12 mouse cellular contexts compared by ENCODE assay signal in genomic region chr17:46994641-46995398, GRCm38 (mm10). TPM values are rescaled to one million over a fixed set of nuclear protein-coding genes. Genes with fewer than 3 reads are reported as not detected.
DNase-seq lines count a peak whose midpoint lies in the region; ATAC-seq and TF ChIP-seq lines count a peak whose summit lies in the region.
"Had no signal": no experiment of that assay in that cellular context is flagged by ENCODE, and none has a peak within 500 bp of the region (broad histone marks: within the 10 kb centered on the region; RNA-seq: fewer than 3 reads in every experiment).

No protein-coding gene starts in this region.

- no peaks in the 10 kb centered on the region for H3K9me3 ChIP-seq in liver, embryonic 11.5 days (ENCODE audit: control insufficient read depth, low read length)
- no peaks in the 10 kb centered on the region for H3K9me3 ChIP-seq in stomach, postnatal 0 days (ENCODE audit: control insufficient read depth, low read length)
- H3K9me3 ChIP-seq: forebrain, embryonic 12.5 days had no signal

- H3K79me2 ChIP-seq in heart, adult 2 months (replicated peaks; ENCODE audit: control insufficient read depth, insufficient read depth, low read length), result peaks cover 5% of the 10 kb centered on the region

- H3K4me3 ChIP-seq in liver, embryonic 11.5 days (ENCODE audit: low read depth, low read length), result no peak overlapping the region
- H3K4me3 ChIP-seq in stomach, postnatal 0 days (ENCODE audit: low read depth, low read length), result no peak overlapping the region
- no peak overlapping the region for H3K4me3 ChIP-seq in heart, adult 2 months
- H3K4me3 ChIP-seq: forebrain, embryonic 12.5 days had no signal

- no peak overlapping the region for H3K9ac ChIP-seq in liver, embryonic 11.5 days (ENCODE audit: low read depth, low read length)
- no peak overlapping the region for H3K9ac ChIP-seq in stomach, postnatal 0 days (ENCODE audit: low read length)
- no peak overlapping the region for H3K9ac ChIP-seq in heart, adult 2 months (ENCODE audit: low read depth, low read length)
- H3K9ac ChIP-seq: forebrain, embryonic 12.5 days had no signal

- ATAC-seq in liver, embryonic 11.5 days (replicated peaks; ENCODE audit: low FRiP score), result peak; percentile 65; the same call in 1 of the 2 replicates
- peak; percentile 76 for ATAC-seq in stomach, postnatal 0 days (ENCODE audit: low FRiP score, low TSS enrichment)

- no peaks in the 10 kb centered on the region; the same call in 1 of the 2 replicates for H3K4me1 ChIP-seq in liver, embryonic 11.5 days (replicated peaks; ENCODE audit: control insufficient read depth, insufficient read depth, low read length)
- no peaks in the 10 kb centered on the region for H3K4me1 ChIP-seq in stomach, postnatal 0 days (replicated peaks; ENCODE audit: control insufficient read depth, insufficient read depth)
- peaks cover 11% of the 10 kb centered on the region for H3K4me1 ChIP-seq in heart, adult 2 months (ENCODE audit: control insufficient read depth, insufficient read depth, low read length)
- H3K4me1 ChIP-seq: forebrain, embryonic 12.5 days had no signal

- WGBS in liver, embryonic 11.5 days, result 72% methylated on average over 10 of the region's 10 CpGs
- 69% methylated on average over 10 of the region's 10 CpGs for WGBS in stomach, postnatal 0 days
- WGBS in heart, adult 2 months, result 71% methylated on average over 10 of the region's 10 CpGs

- TF ChIP-seq EP300 in stomach, postnatal 0 days (optimal IDR thresholded peaks at IDR 0.05), result no peak
- no peak for TF ChIP-seq EP300 in heart, adult 2 months (IDR thresholded peaks at IDR 0.05; ENCODE audit: insufficient read depth, low read depth, low read length)

- H3K27me3 ChIP-seq in liver, embryonic 11.5 days (replicated peaks; ENCODE audit: control insufficient read depth, insufficient read depth, low read length), result no peaks in the 10 kb centered on the region
- H3K27me3 ChIP-seq in stomach, postnatal 0 days (ENCODE audit: control insufficient read depth, insufficient read depth, low read length), result no peaks in the 10 kb centered on the region
- H3K27me3 ChIP-seq in heart, adult 2 months (ENCODE audit: control insufficient read depth, insufficient read depth, low read length), result no peaks in the 10 kb centered on the region
- H3K27me3 ChIP-seq: forebrain, embryonic 12.5 days had no signal

- TF ChIP-seq CTCF in stomach, postnatal 0 days (IDR thresholded peaks at IDR 0.05; ENCODE audit: low read depth), result no peak
- TF ChIP-seq CTCF in heart, adult 2 months (IDR thresholded peaks at IDR 0.05), result no peak

- H3K27ac ChIP-seq in liver, embryonic 11.5 days (ENCODE audit: low read depth, low read length), result peak overlapping the region; percentile 65; the same call in 1 of the 2 replicates
- H3K27ac ChIP-seq in stomach, postnatal 0 days (replicated peaks), result no peak overlapping the region
- no peak overlapping the region for H3K27ac ChIP-seq in heart, adult 2 months
- H3K27ac ChIP-seq: forebrain, embryonic 12.5 days had no signal

- intact Hi-C loops in heart, adult 2 months (cut with DNase I), result no loop called here

- peak; percentile 10 for DNase-seq in retina, embryonic 14.5 days (ENCODE audit: low spot score)
- no peak for DNase-seq in retina, postnatal 1 day
- peak; percentile 84 for DNase-seq in fibroblast of lung, adult 2 months (ENCODE audit: low read depth)
- no peak for DNase-seq in liver, embryonic 11.5 days (ENCODE audit: low spot score)
- DNase-seq in stomach, postnatal 0 days (ENCODE audit: low spot score), result peak; percentile 32
- no peak for DNase-seq in layer of hippocampus, adult 18-20 months (ENCODE audit: low spot score in 2 of 2)
- no peak for DNase-seq in layer of hippocampus, postnatal 36 days
- DNase-seq in heart, adult 2 months, result no peak
- DNase-seq: cerebellum, adult 11-12 months; left cerebral cortex, postnatal 4 days; right cerebral cortex, postnatal 25 days had no signal

- no peak overlapping the region for H3K4me2 ChIP-seq in liver, embryonic 11.5 days
- no peak overlapping the region for H3K4me2 ChIP-seq in stomach, postnatal 0 days (replicated peaks; ENCODE audit: low read depth)
- H3K4me2 ChIP-seq: forebrain, embryonic 12.5 days had no signal

- no peak for TF ChIP-seq POLR2A in heart, adult 2 months (IDR thresholded peaks at IDR 0.05; ENCODE audit: insufficient read depth, low read depth, low read length)

- H3K36me3 ChIP-seq in liver, embryonic 11.5 days (ENCODE audit: control insufficient read depth, insufficient read depth, low read length), result peaks cover 48% of the 10 kb centered on the region
- peaks cover 12% of the 10 kb centered on the region for H3K36me3 ChIP-seq in stomach, postnatal 0 days (ENCODE audit: control insufficient read depth, insufficient read depth, low read length)
- peaks cover 5% of the 10 kb centered on the region for H3K36me3 ChIP-seq in heart, adult 2 months (ENCODE audit: control insufficient read depth, insufficient read depth, low read length)

RNA-seq across cellular contexts. Expression of gene Ubr2, which starts 15.5 kb away (rescaled TPM):
- 19.1 and 20.7 TPM in 2 replicates for polyA plus RNA-seq in liver, embryonic 11.5 days (2014; fragmentation: Nextera tagmentation; extraction: Ambion mirVana)
- polyA plus RNA-seq in stomach, postnatal 0 days (2015; fragmentation: Nextera tagmentation; extraction: Ambion mirVana), result 5.9 and 6.1 TPM in 2 replicates
- total RNA-seq in layer of hippocampus, adult 18-20 months (2021), result 10 to 100 TPM; 61.3 to 62.2 TPM
- total RNA-seq in layer of hippocampus, postnatal 36 days (2021), result 10 to 100 TPM; 59.3 to 64.2 TPM
- 10 to 100 TPM; 63.9 to 86.1 TPM for total RNA-seq in heart, adult 2 months (2021)
- polyA plus RNA-seq in heart, adult 2 months (2012; rRNA removed), result 29.8 and 46.1 TPM in 2 replicates

Comparison
In these comparisons a context has a peak if more than half of its experiments do, and no peak if none do; other contexts are left out.
1. DNase-seq: peak in retina, embryonic 14.5 days (single experiment), fibroblast of lung, adult 2 months (single experiment) and stomach, postnatal 0 days (single experiment); none in retina, postnatal 1 day (single experiment), liver, embryonic 11.5 days (single experiment), layer of hippocampus, adult 18-20 months (0 of 2), layer of hippocampus, postnatal 36 days (0 of 2) and heart, adult 2 months (0 of 2).